ENCODE assay signal across 9 mouse cellular contexts in genomic region chr4:156236651-156237447, GRCm38 (mm10). TPM values are rescaled to one million over a fixed set of nuclear protein-coding genes. Genes with fewer than 3 reads are reported as not detected.
DNase-seq lines count a peak whose midpoint lies in the region; ATAC-seq and TF ChIP-seq lines count a peak whose summit lies in the region.
"Had no signal": no experiment of that assay in that cellular context is flagged by ENCODE, and none has a peak within 500 bp of the region (broad histone marks: within the 10 kb centered on the region; RNA-seq: fewer than 3 reads in every experiment).

No protein-coding gene starts in this region.

- H3K4me2 ChIP-seq in heart, embryonic 11.5 days = peak overlapping the region; percentile 84
- H3K4me2 ChIP-seq in forebrain, embryonic 14.5 days (ENCODE audit: low read length) = peak overlapping the region; percentile 88
- peak overlapping the region; percentile 95 for H3K4me2 ChIP-seq in liver, embryonic 14.5 days (ENCODE audit: low read depth)
- H3K4me2 ChIP-seq in stomach, postnatal 0 days (replicated peaks; ENCODE audit: low read depth) = peak overlapping the region; percentile 96

- 30% methylated on average over 55 of the region's 60 CpGs for WGBS in heart, embryonic 11.5 days (ENCODE audit: insufficient replicate concordance)
- WGBS in forebrain, embryonic 14.5 days = 26% methylated on average over 54 of the region's 60 CpGs
- WGBS in liver, embryonic 14.5 days (ENCODE audit: insufficient replicate concordance) = 18% methylated on average over 55 of the region's 60 CpGs
- WGBS in stomach, postnatal 0 days = 19% methylated on average over 54 of the region's 60 CpGs

- H3K27me3 ChIP-seq in heart, embryonic 11.5 days (ENCODE audit: control insufficient read depth, insufficient read depth, low read length) = no peaks in the 10 kb centered on the region
- no peaks in the 10 kb centered on the region for H3K27me3 ChIP-seq in forebrain, embryonic 14.5 days (replicated peaks; ENCODE audit: control insufficient read depth, insufficient read depth, low read length)
- no peaks in the 10 kb centered on the region for H3K27me3 ChIP-seq in liver, embryonic 14.5 days (ENCODE audit: control insufficient read depth, insufficient read depth, low read length)
- no peaks in the 10 kb centered on the region for H3K27me3 ChIP-seq in stomach, postnatal 0 days (ENCODE audit: control insufficient read depth, insufficient read depth, low read length)

- no peak for TF ChIP-seq CTCF in liver, embryonic 14.5 days (IDR thresholded peaks at IDR 0.05; ENCODE audit: low read depth)
- TF ChIP-seq CTCF in stomach, postnatal 0 days (IDR thresholded peaks at IDR 0.05; ENCODE audit: low read depth) = no peak

- H3K4me1 ChIP-seq in heart, embryonic 11.5 days (ENCODE audit: control insufficient read depth, insufficient read depth, low read length) = peaks cover 14% of the 10 kb centered on the region; the same call in 1 of the 2 replicates
- H3K4me1 ChIP-seq in forebrain, embryonic 14.5 days (ENCODE audit: control insufficient read depth, insufficient read depth, low read length) = peaks cover 7% of the 10 kb centered on the region; the same call in 1 of the 2 replicates
- H3K4me1 ChIP-seq in liver, embryonic 14.5 days (replicated peaks; ENCODE audit: control insufficient read depth in 2 of 2, insufficient read depth in 2 of 2, low read length in 1 of 2) = peaks cover 4 to 7% of the 10 kb centered on the region in 2 experiments; a peak in 2 of 4 replicates
- H3K4me1 ChIP-seq in stomach, postnatal 0 days (replicated peaks; ENCODE audit: control insufficient read depth, insufficient read depth) = no peaks in the 10 kb centered on the region; the same call in 1 of the 2 replicates

- H3K36me3 ChIP-seq in heart, embryonic 11.5 days (ENCODE audit: control insufficient read depth, insufficient read depth, low read length) = peaks cover 26% of the 10 kb centered on the region
- H3K36me3 ChIP-seq in forebrain, embryonic 14.5 days (ENCODE audit: control insufficient read depth, insufficient read depth, low read length) = peaks cover 60% of the 10 kb centered on the region
- peaks cover 46% of the 10 kb centered on the region for H3K36me3 ChIP-seq in liver, embryonic 14.5 days (replicated peaks; ENCODE audit: control insufficient read depth, insufficient read depth, low read depth)
- H3K36me3 ChIP-seq in stomach, postnatal 0 days (ENCODE audit: control insufficient read depth, insufficient read depth, low read length) = peaks cover 21% of the 10 kb centered on the region

- intact Hi-C loops in heart, postnatal 14 days (cut with DNase I) = no loop called here
- intact Hi-C loops in left cerebral cortex, postnatal 4 days (cut with DNase I) = no loop called here

- H3K27ac ChIP-seq in heart, embryonic 11.5 days (ENCODE audit: low read depth, low read length) = peak overlapping the region; percentile 91; the same call in 1 of the 2 replicates
- H3K27ac ChIP-seq in forebrain, embryonic 14.5 days (ENCODE audit: low read depth, low read length) = peak overlapping the region; percentile 27; the same call in 1 of the 2 replicates
- peak overlapping the region; percentile 44 for H3K27ac ChIP-seq in liver, embryonic 14.5 days
- no peak overlapping the region for H3K27ac ChIP-seq in stomach, postnatal 0 days (replicated peaks)

- peak overlapping the region; percentile 90 for H3K4me3 ChIP-seq in heart, embryonic 11.5 days (ENCODE audit: low read depth, low read length)
- H3K4me3 ChIP-seq in forebrain, embryonic 14.5 days (ENCODE audit: low read depth, low read length) = peak overlapping the region; percentile 94
- H3K4me3 ChIP-seq in liver, embryonic 14.5 days (ENCODE audit: insufficient read depth in 1 of 2, low read depth in 2 of 2, low read length in 2 of 2) = peak overlapping the region; percentile 83 to 99
- peak overlapping the region; percentile 87 for H3K4me3 ChIP-seq in stomach, postnatal 0 days (ENCODE audit: low read depth, low read length)

- H3K9ac ChIP-seq in heart, embryonic 11.5 days (ENCODE audit: low read depth, low read length) = peak overlapping the region; percentile 84
- H3K9ac ChIP-seq in forebrain, embryonic 14.5 days (ENCODE audit: low read length) = peak overlapping the region; percentile 71
- H3K9ac ChIP-seq in liver, embryonic 14.5 days (replicated peaks) = peak overlapping the region; percentile 86
- H3K9ac ChIP-seq in stomach, postnatal 0 days (ENCODE audit: low read length) = no peak overlapping the region; the same call in 1 of the 2 replicates

- no peak for ATAC-seq in heart, embryonic 11.5 days (replicated peaks; ENCODE audit: insufficient number of reproducible peaks, low FRiP score, low TSS enrichment)
- ATAC-seq in forebrain, embryonic 14.5 days = no peak
- ATAC-seq in liver, embryonic 14.5 days (ENCODE audit: insufficient read depth) = no peak
- no peak for ATAC-seq in stomach, postnatal 0 days (ENCODE audit: low FRiP score, low TSS enrichment)

- DNase-seq in heart, postnatal 14 days = no peak
- peak; percentile 52 for DNase-seq in ES-CJ7 (ENCODE audit: low read depth, low spot score)
- DNase-seq in forebrain, embryonic 14.5 days (ENCODE audit: low spot score) = no peak
- DNase-seq in liver, embryonic 14.5 days (ENCODE audit: low read depth in 3 of 3, low spot score in 3 of 3) = peak in 1 of 3 experiments; percentile 40
- peak; percentile 51 for DNase-seq in stomach, postnatal 0 days (ENCODE audit: low spot score)
- DNase-seq in left cerebral cortex, postnatal 4 days = no peak
- no peak for DNase-seq in T-cell, adult 2 months (ENCODE audit: low spot score)

- TF ChIP-seq EP300 in liver, embryonic 14.5 days (IDR thresholded peaks at IDR 0.05; ENCODE audit: low read depth) = no peak
- TF ChIP-seq EP300 in stomach, postnatal 0 days (optimal IDR thresholded peaks at IDR 0.05) = no peak

- no peaks in the 10 kb centered on the region for H3K9me3 ChIP-seq in heart, embryonic 11.5 days (replicated peaks; ENCODE audit: control insufficient read depth, low read length)
- H3K9me3 ChIP-seq in forebrain, embryonic 14.5 days (replicated peaks; ENCODE audit: control insufficient read depth, low read length) = no peaks in the 10 kb centered on the region
- H3K9me3 ChIP-seq in liver, embryonic 14.5 days (ENCODE audit: control insufficient read depth, low read length) = no peaks in the 10 kb centered on the region
- no peaks in the 10 kb centered on the region for H3K9me3 ChIP-seq in stomach, postnatal 0 days (ENCODE audit: control insufficient read depth, low read length)

RNA-seq across cellular contexts. Expression of gene Noc2l, which starts 1.0 kb away (rescaled TPM):
- 47.8 and 50.4 TPM in 2 replicates for polyA plus RNA-seq in heart, embryonic 11.5 days (2014; fragmentation: Nextera tagmentation; extraction: Ambion mirVana)
- 10 to 100 TPM; 20.0 to 22.3 TPM for total RNA-seq in heart, postnatal 14 days (2021)
- polyA plus RNA-seq in forebrain, embryonic 14.5 days (2014; fragmentation: Nextera tagmentation; extraction: Ambion mirVana) = 43.3 and 45.5 TPM in 2 replicates
- polyA plus RNA-seq in liver, embryonic 14.5 days (2012; rRNA removed) = 62.7 and 68.0 TPM in 2 replicates
- 40.2 and 50.7 TPM in 2 replicates for polyA plus RNA-seq in liver, embryonic 14.5 days (2014; fragmentation: Nextera tagmentation; extraction: Ambion mirVana)
- 30.2 and 30.6 TPM in 2 replicates for polyA plus RNA-seq in stomach, postnatal 0 days (2015; fragmentation: Nextera tagmentation; extraction: Ambion mirVana)
- total RNA-seq in left cerebral cortex, postnatal 4 days (2021) = 10 to 100 TPM; 77.3 to 78.3 TPM

RNA-seq across cellular contexts. Expression of gene Plekhn1, which starts 2.2 kb away (rescaled TPM):
- polyA plus RNA-seq in heart, embryonic 11.5 days (2014; fragmentation: Nextera tagmentation; extraction: Ambion mirVana) = 8.7 and 12.2 TPM in 2 replicates
- total RNA-seq in heart, postnatal 14 days (2021) = 10 to 100 TPM in 1 of 2 experiments, 1 to 10 TPM in 1; 9.3 to 11.0 TPM
- polyA plus RNA-seq in forebrain, embryonic 14.5 days (2014; fragmentation: Nextera tagmentation; extraction: Ambion mirVana) = 19.2 and 21.7 TPM in 2 replicates
- 9.9 and 10.8 TPM in 2 replicates for polyA plus RNA-seq in liver, embryonic 14.5 days (2012; rRNA removed)
- 2.7 and 5.2 TPM in 2 replicates for polyA plus RNA-seq in liver, embryonic 14.5 days (2014; fragmentation: Nextera tagmentation; extraction: Ambion mirVana)
- polyA plus RNA-seq in stomach, postnatal 0 days (2015; fragmentation: Nextera tagmentation; extraction: Ambion mirVana) = 34.0 and 41.9 TPM in 2 replicates
- 10 to 100 TPM; 46.0 to 46.9 TPM for total RNA-seq in left cerebral cortex, postnatal 4 days (2021)

RNA-seq across cellular contexts. Expression of gene Samd11, which starts 18.6 kb away (rescaled TPM):
- polyA plus RNA-seq in heart, embryonic 11.5 days (2014; fragmentation: Nextera tagmentation; extraction: Ambion mirVana) = 4.3 TPM in 2 replicates
- under 1 TPM; 0.22 TPM for total RNA-seq in heart, postnatal 14 days (2021)
- polyA plus RNA-seq in forebrain, embryonic 14.5 days (2014; fragmentation: Nextera tagmentation; extraction: Ambion mirVana) = 0.98 and 1.2 TPM in 2 replicates
- 56.1 and 56.9 TPM in 2 replicates for polyA plus RNA-seq in liver, embryonic 14.5 days (2012; rRNA removed)
- 21.5 and 24.8 TPM in 2 replicates for polyA plus RNA-seq in liver, embryonic 14.5 days (2014; fragmentation: Nextera tagmentation; extraction: Ambion mirVana)
- polyA plus RNA-seq in stomach, postnatal 0 days (2015; fragmentation: Nextera tagmentation; extraction: Ambion mirVana) = 0.08 and 0.18 TPM in 2 replicates
- total RNA-seq in left cerebral cortex, postnatal 4 days (2021) = 1 to 10 TPM; 4.7 to 5.3 TPM

RNA-seq across cellular contexts. Expression of gene Perm1, which starts 21.2 kb away (rescaled TPM):
- 0.58 and 0.72 TPM in 2 replicates for polyA plus RNA-seq in heart, embryonic 11.5 days (2014; fragmentation: Nextera tagmentation; extraction: Ambion mirVana)
- 100 to 1,000 TPM; 178 to 193 TPM for total RNA-seq in heart, postnatal 14 days (2021)
- 0.83 and 0.99 TPM in 2 replicates for polyA plus RNA-seq in forebrain, embryonic 14.5 days (2014; fragmentation: Nextera tagmentation; extraction: Ambion mirVana)
- 0.03 TPM in 2 replicates for polyA plus RNA-seq in liver, embryonic 14.5 days (2012; rRNA removed)
- 0.05 TPM in 1 of 2 replicates, not detected in the other for polyA plus RNA-seq in liver, embryonic 14.5 days (2014; fragmentation: Nextera tagmentation; extraction: Ambion mirVana)
- 4.0 and 4.6 TPM in 2 replicates for polyA plus RNA-seq in stomach, postnatal 0 days (2015; fragmentation: Nextera tagmentation; extraction: Ambion mirVana)
- total RNA-seq in left cerebral cortex, postnatal 4 days (2021) = under 1 TPM; 0.36 to 0.46 TPM
- polyA plus RNA-seq: testis, adult 2 months had no signal

RNA-seq across cellular contexts. Expression of gene AW011738, which starts 33.7 kb away (rescaled TPM):
- polyA plus RNA-seq in heart, embryonic 11.5 days (2014; fragmentation: Nextera tagmentation; extraction: Ambion mirVana) = 0.70 and 1.0 TPM in 2 replicates
- 1 to 10 TPM; 5.5 to 6.3 TPM for total RNA-seq in heart, postnatal 14 days (2021)
- 1.2 TPM in 2 replicates for polyA plus RNA-seq in forebrain, embryonic 14.5 days (2014; fragmentation: Nextera tagmentation; extraction: Ambion mirVana)
- polyA plus RNA-seq in liver, embryonic 14.5 days (2012; rRNA removed) = 0.49 and 0.66 TPM in 2 replicates
- 0.23 TPM in 1 of 2 replicates, not detected in the other for polyA plus RNA-seq in liver, embryonic 14.5 days (2014; fragmentation: Nextera tagmentation; extraction: Ambion mirVana)
- polyA plus RNA-seq in stomach, postnatal 0 days (2015; fragmentation: Nextera tagmentation; extraction: Ambion mirVana) = 1.2 and 1.6 TPM in 2 replicates
- 1 to 10 TPM; 5.2 to 6.4 TPM for total RNA-seq in left cerebral cortex, postnatal 4 days (2021)

Comparison
In these comparisons a context has a peak if more than half of its experiments do, and no peak if none do; other contexts are left out.
1. DNase-seq: peak in ES-CJ7 (single experiment) and stomach, postnatal 0 days (single experiment); none in heart, postnatal 14 days (0 of 2), forebrain, embryonic 14.5 days (single experiment), left cerebral cortex, postnatal 4 days (single experiment) and T-cell, adult 2 months (single experiment).
2. Peak in every context shown above with its lines, with median percentiles within 50 percentile points of each other: H3K4me2 ChIP-seq and H3K4me3 ChIP-seq.